Mouse (Mus musculus) ES-E14 (cell line): ENCODE measurements around the gene Tmem80.

Experiments
- CHD2 ChIP-seq: IDR thresholded peaks from 2 replicates; pipeline ENCODE4 v1.6.1; 2014; ENCODE audit warnings: mild to moderate bottlenecking, low read depth, low read length, inconsistent platforms
- ZNF384 ChIP-seq: IDR thresholded peaks from 2 replicates; pipeline ENCODE4 v1.6.1; 2012; ENCODE audit warnings: low read depth, low read length, inconsistent platforms

DNA sequence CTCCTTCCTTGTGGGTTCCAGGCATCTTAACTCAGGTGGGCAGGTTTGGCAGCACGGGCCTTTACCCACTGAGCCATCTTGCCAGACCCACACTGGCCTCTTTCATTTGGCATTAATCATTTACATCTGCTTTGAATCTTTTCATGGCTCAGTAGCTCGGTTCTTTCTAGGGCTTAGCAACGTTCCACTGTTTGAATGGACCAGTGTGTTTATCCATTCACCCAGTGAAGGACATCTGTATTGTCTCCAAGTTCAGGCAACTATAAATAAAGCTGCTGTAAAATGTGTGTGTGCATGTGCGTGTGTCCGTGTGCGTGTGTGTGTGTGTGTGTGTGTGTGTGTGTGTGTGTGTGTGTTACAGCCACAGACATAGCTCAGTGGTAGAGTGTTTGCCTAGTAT lies 46.1 kb upstream of the Tmem80 start:
- TF ChIP-seq ZNF384 (no peak), CHD2 (no peak)
